Mouse (Mus musculus) spleen, adult 2 months (tissue): ENCODE measurements around the gene Ttll12.

Source experiments
- CTCF ChIP-seq: fragments of 200-500 bp; IDR thresholded peaks from 2 replicates; pipeline ENCODE4 v1.5.1; 2011; ENCODE audit warnings: mild to moderate bottlenecking, inconsistent platforms; ENCODE audit not compliant: insufficient read depth, insufficient read length, insufficient replicate concordance; ENCODE audit errors: extremely low read depth
- POLR2A ChIP-seq: fragments of 200-500 bp; IDR thresholded peaks from 2 replicates; pipeline ENCODE4 v1.6.1; 2011; ENCODE audit warnings: low read depth, low read length, inconsistent platforms

- TF ChIP-seq CTCF, result no peak
- TF ChIP-seq POLR2A, result no peak
Measured at GRCm38 (mm10) chr15:83526424-83527091, 68.4 kb downstream of the Ttll12 start, which contains the start of gene Bik.
